Comparison of ENCODE assay signal across 16 mouse cellular contexts in the genomic region with DNA sequence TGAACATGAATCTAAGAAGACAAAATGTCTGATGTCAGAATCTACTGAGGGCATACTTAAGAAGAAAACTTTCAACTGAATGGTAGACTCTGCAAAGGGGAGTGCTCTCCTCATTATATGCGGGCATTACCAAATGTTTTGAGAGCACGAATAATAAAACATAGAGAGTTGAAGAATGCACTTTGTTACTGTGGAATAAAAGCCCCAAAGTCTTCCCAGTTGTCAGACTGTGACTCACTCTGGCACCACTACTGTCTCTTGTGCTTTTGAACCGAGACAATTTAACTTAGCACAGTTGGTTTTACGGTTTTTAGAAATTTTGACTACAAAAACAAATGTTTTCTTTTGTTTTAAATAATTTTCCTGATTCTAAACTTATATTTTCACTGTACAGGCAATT.
"Had no signal": no experiment of that assay in that cellular context is flagged by ENCODE, and none has a peak within 500 bp of the region (broad histone marks: within the 10 kb centered on the region; RNA-seq: fewer than 3 reads in every experiment).

No protein-coding gene starts in this region.

- ATAC-seq: liver, postnatal 0 days; lung, postnatal 0 days; midbrain, embryonic 13.5 days; midbrain, embryonic 15.5 days had no signal

- H3K9ac ChIP-seq: liver, postnatal 0 days; lung, embryonic 15.5 days; midbrain, embryonic 13.5 days; midbrain, embryonic 15.5 days; neural tube, embryonic 12.5 days had no signal

- H3K4me3 ChIP-seq: lung, embryonic 15.5 days; megakaryocyte, embryonic 14.5 days; midbrain, embryonic 13.5 days; midbrain, embryonic 15.5 days; neural tube, embryonic 12.5 days had no signal

- H3K27me3 ChIP-seq: lung, embryonic 15.5 days; megakaryocyte, embryonic 14.5 days; midbrain, embryonic 13.5 days; midbrain, embryonic 15.5 days; neural tube, embryonic 12.5 days had no signal

- H3K4me2 ChIP-seq: lung, embryonic 15.5 days; midbrain, embryonic 11.5 days; midbrain, embryonic 13.5 days; midbrain, embryonic 15.5 days; neural tube, embryonic 12.5 days had no signal

- H3K27ac ChIP-seq: lung, embryonic 15.5 days; macrophage; midbrain, embryonic 13.5 days; midbrain, embryonic 15.5 days; neural tube, embryonic 12.5 days had no signal

- H3K36me3 ChIP-seq: lung, embryonic 15.5 days; midbrain, embryonic 13.5 days; midbrain, embryonic 15.5 days; neural tube, embryonic 12.5 days had no signal

- H3K9me3 ChIP-seq: lung, embryonic 15.5 days; megakaryocyte, embryonic 14.5 days; midbrain, embryonic 13.5 days; midbrain, embryonic 15.5 days; neural tube, embryonic 12.5 days had no signal

- H3K4me1 ChIP-seq: lung, embryonic 15.5 days; megakaryocyte, embryonic 14.5 days; midbrain, embryonic 13.5 days; midbrain, embryonic 15.5 days; neural tube, embryonic 12.5 days had no signal

- DNase-seq: liver, postnatal 0 days; lung, adult 2 months; lung, postnatal 14 days; lung, postnatal 36 days; right cerebral cortex, postnatal 14 days; thymus, adult 2 months; thymus, postnatal 25 days; thymus, postnatal 4 days had no signal
